Mouse (Mus musculus) monocyte, adult 2 months (primary cell): ENCODE data around the gene Syncrip.
A peak's percentile ranks its signal among the peaks of the same experiment; 100 is the strongest.

Source experiments
- DNase-seq, 2 experiments: peaks; one replicate each; pipeline ENCODE4 v3.0.0; 2022; ENCODE audit warnings: low spot score in 2 of 2, low read depth in 1 of 2

The Syncrip gene

DNA sequence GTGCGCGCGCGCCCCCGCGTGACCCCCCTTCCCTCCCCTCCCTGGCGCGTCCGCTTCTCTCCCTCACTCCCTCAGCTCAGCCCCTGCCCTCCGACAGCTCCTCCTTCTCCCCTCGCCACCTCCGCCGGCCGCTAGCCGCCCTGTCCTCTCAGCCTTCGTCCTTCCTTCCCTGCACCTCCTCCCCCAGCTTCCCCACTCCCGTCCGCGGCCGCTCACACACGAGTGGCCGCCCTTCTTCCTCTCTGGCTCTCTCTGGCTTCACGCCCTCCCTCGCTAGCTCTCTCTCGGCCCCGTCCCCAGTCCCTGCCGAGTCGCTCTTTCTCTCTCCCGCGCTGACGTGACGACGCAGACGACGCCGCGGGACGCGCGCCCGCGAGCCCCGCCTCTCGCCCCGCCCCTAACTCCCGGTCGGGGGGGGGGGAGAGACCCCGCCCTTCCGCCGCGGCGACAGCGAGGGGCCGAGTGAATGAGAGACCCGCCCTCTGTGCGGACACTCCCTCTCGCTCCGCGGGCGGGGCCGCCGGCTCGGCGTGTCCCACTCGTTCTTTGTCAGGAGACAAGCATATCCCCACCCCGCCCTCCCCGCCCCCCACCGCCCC is at the start of gene Syncrip:
Syncrip (minus strand) TSS at position 345 of the 599 bp plus-strand sequence.
- peak; percentile 71 to 80 for DNase-seq

DNA sequence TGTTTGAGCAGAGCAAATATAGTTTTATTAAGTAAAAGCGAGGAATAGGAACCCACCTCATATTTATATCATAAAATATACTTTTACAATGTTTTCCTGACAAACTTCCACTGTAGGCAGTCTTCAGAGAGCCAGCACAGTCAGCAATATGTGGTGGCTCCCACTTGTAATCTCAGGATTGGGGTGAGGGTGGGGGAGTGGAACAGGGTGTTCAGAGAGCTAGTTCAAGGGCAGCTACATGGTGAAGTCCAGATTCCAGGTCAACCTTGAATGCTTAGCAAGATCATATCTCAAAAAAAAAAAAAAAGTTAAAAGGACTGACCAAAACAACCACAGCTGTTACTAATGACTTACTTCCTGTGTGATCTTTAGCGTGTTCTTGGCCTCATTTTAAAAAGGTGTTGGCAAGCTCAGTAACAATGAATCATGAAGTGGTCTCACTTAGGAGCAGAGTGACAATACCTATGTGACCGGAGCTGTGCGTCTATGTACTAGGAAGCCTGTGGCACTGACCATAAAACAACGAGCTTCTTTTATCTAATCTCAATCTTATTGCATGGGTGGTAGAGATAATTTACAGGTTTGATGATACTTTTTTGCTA is 47.7 kb upstream of the Syncrip start:
- DNase-seq = no peak

DNA sequence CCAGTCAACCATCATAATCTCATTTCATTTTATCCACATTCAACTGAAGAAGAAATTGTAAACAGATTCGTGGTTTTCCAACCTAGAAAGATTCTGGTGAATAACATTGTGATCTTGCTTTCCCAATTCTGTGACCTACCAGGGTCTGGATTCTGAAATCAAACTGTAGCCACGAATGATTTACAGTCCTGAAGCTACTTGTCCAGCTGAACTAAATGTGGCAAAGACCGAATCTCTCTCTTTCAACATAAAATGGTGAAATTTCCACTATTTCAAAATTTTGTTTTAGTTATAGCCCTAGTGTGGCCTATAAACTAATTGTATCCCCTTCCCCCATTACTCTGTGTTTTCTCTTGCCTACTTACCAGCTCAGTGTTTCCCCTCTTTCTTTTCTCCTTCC is 47.2 kb upstream of the Syncrip start:
- no peak for DNase-seq

DNA sequence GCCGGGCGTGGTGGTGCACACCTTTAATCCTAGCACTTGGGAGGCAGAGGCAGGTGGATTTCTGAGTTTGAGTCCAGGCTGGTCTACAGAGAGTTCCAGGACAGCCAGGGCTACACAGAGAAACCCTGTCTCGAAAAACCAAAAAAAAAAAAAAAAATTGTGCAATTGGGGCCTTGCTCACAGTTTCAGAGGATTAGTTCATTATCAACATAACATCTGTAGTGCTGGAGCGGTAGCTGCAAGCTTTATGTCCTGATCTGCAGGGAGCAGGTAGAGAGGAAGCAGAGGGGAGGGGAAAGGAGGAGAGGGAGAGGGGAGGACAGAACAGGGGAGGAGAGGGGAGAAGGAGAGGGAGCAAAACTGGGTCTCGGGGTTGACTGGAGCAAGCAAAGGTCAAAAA is 46.4 kb upstream of the Syncrip start:
- DNase-seq = no peak

DNA sequence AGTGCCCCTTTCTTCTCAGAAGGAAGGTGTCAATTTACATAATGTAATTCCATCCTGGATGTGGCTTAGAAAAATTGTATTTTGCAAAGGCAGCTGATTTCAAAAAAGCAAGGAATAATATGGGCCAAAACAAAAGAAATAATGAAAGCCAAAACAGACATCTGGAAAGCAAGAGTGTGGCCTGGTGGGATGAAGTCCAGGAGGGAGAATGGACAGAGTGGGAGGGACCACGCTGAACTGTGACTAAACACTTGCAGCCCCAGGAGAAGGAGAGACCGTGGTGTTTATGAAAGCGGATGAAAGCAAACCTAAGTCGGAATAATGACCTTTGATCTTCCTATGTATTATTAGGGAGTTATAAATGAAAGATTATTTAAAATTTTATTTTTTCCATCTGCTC is 45.6 kb upstream of the Syncrip start:
- no peak for DNase-seq

DNA sequence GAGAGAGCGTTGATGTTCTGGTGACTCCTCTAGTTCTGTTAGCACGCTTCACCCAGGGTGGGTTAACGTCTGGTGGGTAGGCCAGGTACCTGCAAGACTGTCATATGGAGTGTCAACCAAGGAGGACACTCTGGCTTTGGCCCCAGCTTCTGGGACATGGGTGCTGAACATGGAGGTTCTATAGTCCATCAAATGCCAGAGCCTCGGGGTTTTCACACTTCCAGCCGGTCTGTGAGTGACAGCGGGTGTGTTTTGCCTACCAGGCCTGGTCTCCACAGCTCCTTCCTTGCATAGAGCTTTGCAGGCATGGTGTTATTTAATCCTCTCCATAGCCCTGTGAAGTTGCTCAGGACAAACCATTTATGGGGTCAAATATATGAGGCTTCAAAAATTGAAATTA is 43.0 kb upstream of the Syncrip start:
- no peak for DNase-seq

DNA sequence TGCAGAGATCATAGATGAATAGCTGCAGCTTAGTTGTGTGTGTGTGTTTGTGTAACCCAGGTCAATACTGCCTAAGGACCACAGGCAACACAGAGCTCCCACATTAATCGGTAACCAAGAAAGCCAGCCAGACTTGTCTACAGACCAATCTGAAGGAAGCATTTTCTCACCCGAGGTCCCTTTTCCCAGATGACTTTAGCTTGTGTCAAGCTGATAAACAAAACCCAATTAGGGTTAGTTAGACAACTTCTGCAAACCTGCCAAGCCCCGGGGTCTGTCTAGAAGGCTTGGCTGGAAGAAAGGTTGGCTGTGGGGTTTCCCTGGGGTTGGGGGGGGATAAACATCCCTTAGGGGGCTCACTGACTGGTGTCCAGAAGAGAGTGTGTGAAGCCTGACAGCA is 42.4 kb upstream of the Syncrip start:
- DNase-seq = no peak

DNA sequence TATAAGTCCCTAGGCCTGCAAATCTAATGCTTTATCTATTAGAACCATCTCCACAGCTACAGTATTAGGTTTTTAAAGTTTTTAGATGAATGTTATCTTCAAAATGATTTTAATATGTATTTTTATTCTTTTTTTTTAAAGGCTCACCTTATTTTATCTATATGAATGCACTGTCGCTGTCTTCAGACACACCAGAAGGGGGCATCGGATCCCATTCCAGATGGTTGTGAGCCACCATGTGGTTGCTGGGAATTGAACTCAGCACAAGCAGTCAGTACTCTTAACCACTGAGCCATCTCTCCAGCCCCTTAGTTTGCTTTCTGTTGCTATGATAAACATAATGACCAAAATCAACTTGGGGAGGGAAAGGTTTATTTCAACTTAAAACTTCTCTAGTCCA is 42.0 kb upstream of the Syncrip start:
- DNase-seq = no peak

DNA sequence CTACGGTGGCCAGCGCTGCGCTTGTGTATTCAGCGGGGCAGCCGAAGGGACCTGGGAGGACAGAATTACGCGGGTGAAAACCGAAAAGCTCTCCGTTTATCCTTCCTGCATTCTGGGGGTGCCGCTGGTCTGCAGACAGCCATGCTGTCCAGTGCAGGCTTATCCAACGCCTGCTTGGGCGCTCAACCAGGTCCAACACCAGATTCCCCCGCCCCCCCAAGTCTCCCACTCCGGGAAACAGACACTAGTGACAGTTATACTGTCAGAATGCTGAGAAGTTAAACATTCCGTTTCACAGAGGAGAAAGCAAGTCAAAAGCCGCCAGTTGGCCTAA is 40.9 kb upstream of the Syncrip start:
- DNase-seq = no peak

DNA sequence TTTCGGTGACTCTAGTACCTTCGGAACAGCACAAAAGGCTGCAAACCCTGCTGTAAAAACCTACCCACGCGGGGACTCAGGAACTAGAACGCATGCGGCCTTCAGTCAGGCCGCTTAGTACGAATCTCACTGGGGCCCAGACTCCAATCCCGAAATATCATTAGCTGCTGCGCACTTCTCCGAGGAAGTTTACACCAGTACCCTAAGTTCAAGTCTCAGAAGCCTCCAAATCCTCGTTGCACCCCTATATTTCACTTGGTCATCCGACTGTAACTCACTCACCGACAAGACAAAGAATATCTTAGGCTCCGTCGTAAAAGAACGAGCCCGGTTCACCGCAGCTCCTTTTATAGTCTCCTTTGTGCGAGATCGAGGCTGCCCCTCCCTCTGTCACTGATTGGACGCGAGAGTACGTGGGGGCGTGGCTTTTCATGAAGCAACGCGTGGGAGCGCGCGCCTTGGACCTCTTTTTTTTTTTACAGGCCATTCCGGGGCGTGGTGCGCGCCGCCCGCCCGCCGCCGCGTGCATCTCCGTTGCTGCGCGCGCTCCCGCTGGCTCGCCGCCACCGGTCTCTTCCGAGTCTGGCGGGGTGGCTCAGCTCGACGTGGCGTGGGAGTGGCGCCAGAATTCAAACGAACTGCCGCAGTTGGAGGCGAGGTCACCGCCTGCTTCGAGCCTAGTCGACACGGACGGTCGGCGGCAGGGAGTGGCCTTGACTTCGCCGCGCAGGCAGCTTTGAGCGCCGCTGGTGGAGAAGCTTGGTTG is 40.4 kb upstream of the Syncrip start:
- peak; percentile 92 to 93 for DNase-seq

DNA sequence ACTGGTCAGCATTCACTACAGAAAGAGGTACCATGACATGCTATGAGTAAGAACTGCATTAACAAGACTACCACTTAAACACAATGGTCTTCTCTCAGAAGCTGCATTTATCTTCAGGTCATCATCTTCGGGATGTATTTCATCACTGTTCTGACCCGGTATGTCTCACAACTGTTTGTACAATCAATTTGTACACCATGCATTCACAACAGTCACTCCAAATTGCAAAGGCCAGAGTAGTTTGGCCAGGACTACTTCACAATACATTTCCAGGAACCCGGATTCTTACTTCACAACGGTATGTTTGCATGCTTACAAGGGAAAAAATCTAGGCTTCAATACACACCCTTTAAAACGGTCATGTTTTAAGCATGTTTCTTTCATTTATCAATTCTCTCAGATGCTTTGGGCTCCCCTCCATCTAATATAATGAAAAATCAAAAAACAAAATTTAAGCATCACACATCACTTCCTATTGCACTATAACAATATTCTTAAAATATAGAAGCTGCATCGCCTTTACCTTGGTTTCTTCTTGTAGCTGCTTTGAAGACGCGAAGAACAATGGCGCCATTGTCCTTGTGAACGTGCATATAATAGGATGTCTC is 39.7 kb upstream of the Syncrip start:
- DNase-seq = no peak

DNA sequence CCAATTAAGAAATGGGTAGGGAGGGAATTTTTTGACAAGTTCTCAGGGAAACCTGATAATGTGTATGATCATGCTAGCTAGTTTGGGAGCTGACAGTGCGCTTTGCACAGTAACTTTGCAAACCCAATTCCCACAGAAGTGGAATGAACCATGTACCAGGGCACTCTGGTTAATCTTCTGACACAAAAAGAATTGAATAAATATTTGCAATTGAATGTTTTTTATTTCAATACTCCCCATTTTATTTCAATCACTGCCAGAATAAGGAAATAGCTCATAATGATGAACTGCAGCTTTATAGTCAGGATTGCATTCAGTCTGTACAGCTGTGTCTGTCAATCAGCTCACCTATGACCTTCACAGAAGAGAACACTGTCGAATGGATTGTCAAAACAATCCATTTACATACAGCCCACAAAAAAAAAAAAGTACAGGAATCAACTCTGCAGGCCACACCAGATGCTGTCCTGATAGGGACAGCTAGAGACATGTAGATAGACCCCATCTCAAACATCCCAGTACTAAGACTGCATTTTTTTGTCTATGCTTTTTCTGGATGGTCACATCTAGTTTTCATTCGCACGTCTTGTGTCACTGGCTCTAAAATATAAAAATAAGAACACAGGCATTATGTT is 38.6 kb upstream of the Syncrip start:
- no peak for DNase-seq

DNA sequence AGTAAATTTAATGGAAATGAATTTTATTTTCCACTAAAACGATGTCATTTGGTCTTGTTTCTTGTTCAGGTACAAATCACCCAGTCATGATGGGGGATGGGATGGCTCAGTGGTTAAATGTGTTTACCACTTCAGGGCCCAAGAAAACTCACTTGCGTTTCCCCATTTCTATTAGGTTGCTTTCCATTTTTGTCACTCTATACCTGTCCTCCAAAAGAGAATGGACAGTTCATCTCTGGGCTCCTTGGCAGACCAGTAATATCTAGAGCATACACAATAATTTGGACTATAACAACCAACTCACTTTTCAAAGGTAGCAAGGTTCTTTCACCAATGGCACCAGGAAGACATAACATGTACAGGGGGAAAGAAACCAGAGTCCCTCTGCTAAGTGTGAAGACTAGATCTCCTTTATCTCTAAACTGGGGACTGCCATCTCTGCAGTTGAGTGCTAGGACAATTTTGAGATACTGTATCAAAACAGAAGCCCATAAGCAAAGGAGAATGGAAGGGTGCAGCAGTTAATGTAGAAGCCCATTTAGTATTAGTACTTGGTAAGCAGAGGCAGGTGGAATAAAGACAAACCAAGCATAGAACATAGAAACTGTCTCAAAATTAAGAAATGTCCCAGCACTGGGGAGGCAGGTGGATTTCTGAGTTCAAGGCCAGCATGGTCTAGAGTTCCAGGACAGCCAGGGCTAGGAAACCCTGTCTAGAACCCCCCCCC is 37.9 kb upstream of the Syncrip start:
- DNase-seq = no peak

DNA sequence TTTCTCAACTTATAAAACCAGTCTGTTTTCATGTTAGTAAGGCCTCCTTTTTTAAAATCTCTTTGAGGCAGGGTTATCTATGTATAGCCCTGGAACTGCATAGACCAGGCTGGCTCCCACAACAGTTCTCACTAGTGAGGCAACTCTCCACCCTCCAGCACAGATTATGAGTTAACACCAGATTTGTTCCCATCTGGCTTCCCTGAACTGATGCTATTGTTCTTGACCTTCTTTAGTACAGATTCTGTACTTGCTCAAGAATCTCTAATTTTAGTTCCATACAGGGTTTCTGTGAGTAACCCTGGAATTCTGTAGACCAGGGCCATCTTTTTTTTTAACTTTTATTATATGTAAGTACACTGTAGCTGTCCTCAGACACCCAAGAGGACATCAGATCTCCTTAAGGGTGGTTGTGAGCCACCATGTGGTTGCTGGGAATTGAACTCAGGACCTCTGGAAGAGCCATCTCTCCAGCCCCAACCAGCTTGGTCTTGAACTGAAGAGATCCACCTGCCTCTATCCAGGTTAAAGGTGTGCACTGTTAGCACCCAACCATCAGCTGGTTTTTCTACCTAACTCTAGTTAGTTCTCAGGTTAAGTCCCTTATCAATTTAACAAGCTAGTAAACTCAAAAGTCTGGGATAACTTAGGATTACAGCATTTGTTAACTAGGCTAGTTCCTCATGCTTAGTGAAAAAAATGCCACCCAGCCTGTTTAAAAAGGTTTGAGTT is 37.2 kb upstream of the Syncrip start:
- no peak for DNase-seq

DNA sequence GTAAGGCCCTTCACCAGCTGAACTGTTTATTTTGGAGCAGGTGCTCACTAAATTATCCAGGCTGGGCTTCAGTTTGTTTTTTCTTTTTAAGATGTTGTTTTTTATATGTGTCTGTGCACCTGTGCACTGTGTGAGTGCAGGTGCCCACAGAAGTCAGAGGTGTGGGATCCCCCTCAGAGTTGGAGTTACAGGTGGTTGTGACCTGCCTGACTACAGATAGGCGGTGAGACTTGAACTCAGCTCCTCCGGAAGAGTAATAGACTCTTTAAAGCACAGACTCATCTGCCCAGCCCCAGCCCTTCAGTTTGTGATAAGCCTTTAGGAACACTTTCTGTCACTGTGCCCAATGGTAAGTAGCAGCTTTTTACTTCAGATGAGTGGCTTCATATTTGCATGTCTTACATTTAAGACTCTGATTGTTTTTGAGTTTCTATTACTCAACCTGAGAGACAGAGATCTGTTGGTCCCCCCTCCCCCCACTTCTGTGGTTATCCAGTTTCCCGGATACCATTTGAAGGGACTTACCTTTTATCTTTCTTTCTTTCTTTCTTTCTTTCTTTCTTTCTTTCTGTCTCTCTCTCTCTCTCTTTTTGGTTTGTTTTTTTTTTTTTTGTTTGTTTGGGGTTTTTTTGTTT is 34.1 kb upstream of the Syncrip start:
- DNase-seq = no peak

DNA sequence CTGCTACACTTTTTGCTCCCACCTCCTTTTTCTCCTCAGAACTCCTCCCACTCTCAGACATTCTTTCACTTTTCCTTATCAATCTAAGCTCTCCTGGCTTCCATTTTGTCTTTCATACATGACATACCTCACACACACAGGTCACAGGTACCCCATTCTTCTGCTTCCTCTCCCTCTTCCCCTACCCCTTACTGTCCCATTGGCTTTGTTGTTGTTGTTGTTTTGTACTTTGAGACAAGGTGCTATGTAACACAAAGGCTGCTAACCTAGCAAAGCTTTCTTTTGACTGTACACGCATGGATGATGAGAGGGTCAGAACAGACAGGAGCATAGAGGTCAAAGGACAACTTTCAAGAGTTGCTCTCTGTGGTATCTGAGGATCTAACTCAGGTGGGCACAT is 33.2 kb upstream of the Syncrip start:
- DNase-seq = no peak

DNA sequence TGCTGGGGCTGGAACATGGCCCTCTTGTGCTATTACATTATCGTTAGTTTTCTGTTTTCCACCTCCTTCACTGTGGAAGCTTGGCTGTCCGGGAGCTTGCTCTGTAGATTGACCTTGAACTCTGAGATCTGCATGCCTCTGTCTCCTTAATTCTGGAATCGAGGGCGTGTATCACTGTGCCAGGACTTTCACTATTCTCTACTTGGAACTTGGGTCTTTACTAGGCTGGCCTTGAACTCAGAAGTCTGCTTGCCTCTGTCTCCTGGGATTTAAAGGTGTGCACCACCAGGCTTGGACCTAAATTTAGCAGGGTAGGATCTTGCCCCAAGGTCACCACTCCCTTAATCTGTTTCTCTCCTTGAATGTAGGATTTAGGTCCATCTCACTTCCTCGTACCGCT is 19.5 kb upstream of the Syncrip start:
- no peak for DNase-seq

DNA sequence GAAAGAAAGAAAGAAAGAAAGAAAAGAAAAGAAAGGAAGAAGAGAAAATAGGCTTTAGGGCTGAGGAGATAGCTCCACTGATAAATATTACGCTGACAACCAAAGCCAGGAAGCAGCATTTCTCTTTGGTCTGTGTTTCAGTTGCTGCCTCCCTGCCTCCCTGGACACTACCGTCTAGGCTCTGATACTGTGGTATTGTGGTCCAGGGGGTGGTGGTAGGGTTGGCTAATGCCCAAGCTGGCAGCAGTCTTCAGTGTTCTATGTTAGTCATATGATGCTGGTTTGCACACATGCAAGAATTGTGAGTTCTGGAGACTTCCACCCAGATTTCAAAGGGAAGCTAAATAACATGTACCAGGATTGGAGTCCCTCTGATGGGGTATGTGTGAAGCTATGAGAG is 17.7 kb upstream of the Syncrip start:
- no peak for DNase-seq

DNA sequence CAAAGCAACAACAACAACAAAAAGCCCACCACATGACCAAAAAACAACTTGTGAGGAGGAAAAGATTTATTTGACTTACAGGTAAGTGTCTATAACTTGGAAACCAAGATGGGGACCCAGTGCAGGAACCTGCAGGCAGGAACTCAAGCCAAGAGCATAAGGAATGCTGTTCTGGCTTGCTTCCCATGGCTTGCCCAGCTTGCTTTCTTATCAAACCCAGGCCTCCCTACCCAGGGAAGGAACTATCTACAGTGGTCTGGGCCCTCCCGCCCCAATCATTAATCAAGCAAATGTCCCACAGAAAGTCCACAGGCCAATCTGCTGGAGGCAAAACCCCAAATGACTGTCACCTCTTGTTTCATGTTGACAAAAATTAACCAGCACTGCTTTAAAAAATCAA is 10.1 kb upstream of the Syncrip start:
- no peak for DNase-seq

DNA sequence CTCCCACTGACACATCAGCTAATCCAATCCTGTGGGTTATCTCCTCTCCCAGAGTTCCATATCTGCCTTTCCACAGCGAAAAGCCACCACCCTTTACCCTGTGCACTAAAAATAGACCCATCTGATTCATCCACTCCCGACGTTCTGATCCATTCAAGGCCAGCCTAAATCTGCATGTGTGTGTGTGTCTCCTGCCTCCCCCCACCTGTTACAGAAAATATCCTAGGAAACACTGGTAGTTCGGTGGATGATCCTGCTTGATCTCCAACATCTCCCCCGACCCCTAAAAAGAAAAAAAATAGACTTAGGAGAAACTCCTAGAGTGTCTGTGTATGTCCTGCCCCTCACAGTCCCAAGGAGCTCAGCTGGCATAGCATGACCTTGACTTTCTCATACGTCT is 2.2 kb upstream of the Syncrip start:
- DNase-seq = no peak
